Mouse (Mus musculus) lung, postnatal 0 days (tissue): ENCODE results near the gene Pdlim4. TPM values are rescaled to one million over a fixed set of nuclear protein-coding genes. Genes with fewer than 3 reads are reported as not detected.

ENCODE experiments used
- ATAC-seq: fragments of 200-750 bp; cut with Nextera tagmentation; 2 replicates; pipeline ENCODE4 v1.8.0; 2017; ENCODE audit warnings: moderate library complexity
- DNase-seq: peaks from one replicate; pipeline ENCODE4 v3.0.0-alpha.2; 2016; ENCODE audit warnings: low spot score
- H3K27ac ChIP-seq: fragments of 300-500 bp; sonication (generic); 2 replicates; pipeline ENCODE4 v1.5.1; 2014; ENCODE audit warnings: antibody characterized with exemption, mild to moderate bottlenecking, low read length, mixed read lengths
- H3K27me3 ChIP-seq: fragments of 300-500 bp; sonication (generic); replicated peaks from 2 replicates; pipeline ENCODE4 v1.6.1; 2014; ENCODE audit warnings: low read length, mixed read lengths; ENCODE audit not compliant: insufficient read depth
- H3K36me3 ChIP-seq: fragments of 300-500 bp; sonication (generic); 2 replicates; pipeline ENCODE4 v1.6.1; 2014; ENCODE audit warnings: low read length, mixed read lengths; ENCODE audit not compliant: insufficient read depth
- H3K4me1 ChIP-seq: fragments of 300-500 bp; sonication (generic); 2 replicates; pipeline ENCODE4 v1.6.1; 2014; ENCODE audit warnings: antibody characterized with exemption, low read depth, low read length, mixed read lengths; ENCODE audit not compliant: insufficient read depth
- H3K4me2 ChIP-seq: fragments of 300-500 bp; sonication (generic); replicated peaks from 2 replicates; pipeline ENCODE4 v1.6.1; 2014; ENCODE audit warnings: low read depth, mild to moderate bottlenecking, low read length, moderate library complexity, mixed read lengths
- H3K4me3 ChIP-seq: fragments of 300-500 bp; sonication (generic); 2 replicates; pipeline ENCODE4 v1.5.1; 2014; ENCODE audit warnings: low read depth, low read length
- H3K9ac ChIP-seq: fragments of 300-500 bp; sonication (generic); replicated peaks from 2 replicates; pipeline ENCODE4 v1.6.1; 2014; ENCODE audit warnings: low read depth, mild to moderate bottlenecking
- H3K9me3 ChIP-seq: fragments of 300-500 bp; sonication (generic); 2 replicates; pipeline ENCODE4 v1.6.1; 2016; ENCODE audit warnings: low read length, mixed read lengths
- CTCF ChIP-seq: IDR thresholded peaks from 2 replicates; pipeline ENCODE4 v1.5.1; 2016; ENCODE audit warnings: antibody characterized with exemption, mild to moderate bottlenecking
- EP300 ChIP-seq: IDR thresholded peaks from 2 replicates; pipeline ENCODE4 v1.6.1; 2016; ENCODE audit warnings: antibody characterized with exemption, mild to moderate bottlenecking, control low read depth
- WGBS: fragments of 180-500 bp; shearing (Covaris S2); extraction: QIAGEN DNeasy Blood & Tissue Kit; methylation state at CpG from one replicate; pipeline ENCODE4 v1.1.7; 2014; 5-methylcytosine and 5-hydroxymethylcytosine counted together
- polyA plus RNA-seq: library from polyadenylated mRNA; unstranded; fragments of >200 nt; fragmentation: Nextera tagmentation; extraction: Ambion mirVana; gene quantifications from 2 replicates; pipeline ENCODE4 v1.2.1, GENCODE M21; 2015

Gene Pdlim4
- polyA plus RNA-seq, 1 experiment from 2014 or later: 8.6 TPM

DNA sequence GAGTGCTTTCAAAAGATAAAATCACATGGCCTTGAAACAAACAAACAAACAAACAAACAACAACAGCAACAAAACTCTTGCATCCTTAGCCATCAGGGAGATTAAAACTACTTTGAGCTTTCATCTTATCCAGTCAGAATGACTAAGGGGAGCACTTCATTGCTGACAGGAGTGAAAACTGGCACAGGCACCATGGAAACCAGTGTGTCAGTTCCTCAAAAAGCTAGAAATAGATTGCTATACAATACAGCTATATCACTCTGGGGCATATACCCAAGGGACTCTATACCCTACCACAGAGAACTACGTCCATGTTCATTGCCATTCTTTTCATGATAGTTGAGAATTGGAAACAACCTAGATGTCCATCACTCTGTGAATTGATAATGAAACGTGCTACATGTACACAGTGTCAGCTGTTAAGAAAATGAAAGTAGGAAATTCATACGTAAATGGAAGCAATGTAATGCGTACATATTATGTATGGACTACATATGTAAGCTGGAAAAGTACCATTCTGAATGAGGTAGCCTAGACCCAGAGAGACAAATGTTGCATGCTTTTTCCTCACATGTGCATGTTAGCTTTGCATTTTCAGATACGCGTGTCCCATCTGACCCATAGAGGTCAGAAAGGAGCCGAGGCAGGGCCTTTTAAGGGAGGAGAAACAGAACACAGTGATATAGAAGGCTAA lies 19.6 kb upstream of the Pdlim4 start:
- Histone ChIP-seq H3K9ac (no peak overlapping the region), H3K27ac (no peak overlapping the region), H3K27me3 (no peaks in the 10 kb centered on the region), H3K4me2 (no peak overlapping the region), H3K9me3 (no peaks in the 10 kb centered on the region), H3K4me1 (no peaks in the 10 kb centered on the region), H3K4me3 (no peak overlapping the region), H3K36me3 (no peaks in the 10 kb centered on the region)
- TF ChIP-seq CTCF: no peak
- TF ChIP-seq EP300: no peak
- WGBS: 77% methylated on average over 7 of the region's 7 CpGs
- DNase-seq (no peak), ATAC-seq (0 out of 2 replicates have a peak, but pooled peaks have one; percentile 2)

- WGBS: 63% methylated on average over 5 of the region's 5 CpGs
- H3K9me3 ChIP-seq: no peaks in the 10 kb centered on the region
- no peak overlapping the region for H3K4me2 ChIP-seq
- no peaks in the 10 kb centered on the region for H3K4me1 ChIP-seq
- H3K9ac ChIP-seq: no peak overlapping the region
- H3K27me3 ChIP-seq: no peaks in the 10 kb centered on the region
- TF ChIP-seq CTCF (peak; percentile 18; the same call in 1 of the 2 replicates), EP300 (no peak)
- H3K27ac ChIP-seq: no peak overlapping the region
- ATAC-seq (no peak), DNase-seq (no peak)
- H3K36me3 ChIP-seq: no peaks in the 10 kb centered on the region
- H3K4me3 ChIP-seq: no peak overlapping the region
Observed at GRCm38 (mm10) chr11:54085816-54086215, 17.0 kb upstream of the Pdlim4 start.

GRCm38 (mm10) chr11:54084976-54085375 lies 16.2 kb upstream of the Pdlim4 start:
- Histone ChIP-seq H3K27me3 (no peaks in the 10 kb centered on the region), H3K27ac (no peak overlapping the region), H3K9ac (no peak overlapping the region), H3K4me2 (no peak overlapping the region), H3K4me3 (no peak overlapping the region), H3K4me1 (no peaks in the 10 kb centered on the region), H3K9me3 (no peaks in the 10 kb centered on the region), H3K36me3 (no peaks in the 10 kb centered on the region)
- no peak for DNase-seq
- TF ChIP-seq EP300 (no peak), CTCF (no peak)
- WGBS: 95% methylated on average over 1 of the region's 1 CpGs
- ATAC-seq: no peak

- DNase-seq (no peak), ATAC-seq (no peak)
- no peak overlapping the region for H3K9ac ChIP-seq
- no peak for TF ChIP-seq CTCF
- no peak for TF ChIP-seq EP300
- H3K4me1 ChIP-seq: no peaks in the 10 kb centered on the region
- H3K4me2 ChIP-seq: no peak overlapping the region
- H3K9me3 ChIP-seq: no peaks in the 10 kb centered on the region
- H3K4me3 ChIP-seq: no peak overlapping the region
- H3K27ac ChIP-seq: no peak overlapping the region
- no peaks in the 10 kb centered on the region for H3K27me3 ChIP-seq
- H3K36me3 ChIP-seq: no peaks in the 10 kb centered on the region
- 87% methylated on average over 5 of the region's 5 CpGs for WGBS
Observed at GRCm38 (mm10) chr11:54082725-54083124, 13.9 kb upstream of the Pdlim4 start.

- no peak overlapping the region for H3K4me2 ChIP-seq
- TF ChIP-seq CTCF (no peak), EP300 (no peak)
- no peak overlapping the region for H3K27ac ChIP-seq
- ATAC-seq (no peak), DNase-seq (peak; percentile 5)
- H3K9ac ChIP-seq: no peak overlapping the region
- WGBS: 26% methylated on average over 7 of the region's 7 CpGs
- no peak overlapping the region for H3K4me3 ChIP-seq
- H3K36me3 ChIP-seq: no peaks in the 10 kb centered on the region
- H3K4me1 ChIP-seq: no peaks in the 10 kb centered on the region
- H3K27me3 ChIP-seq: no peaks in the 10 kb centered on the region
- no peaks in the 10 kb centered on the region for H3K9me3 ChIP-seq
Observed at GRCm38 (mm10) chr11:54080435-54080834, 11.6 kb upstream of the Pdlim4 start.

GRCm38 (mm10) chr11:54076101-54076500 lies 7.3 kb upstream of the Pdlim4 start:
- ATAC-seq (no peak), DNase-seq (no peak)
- no peaks in the 10 kb centered on the region for H3K9me3 ChIP-seq
- no peak for TF ChIP-seq EP300
- no peak for TF ChIP-seq CTCF
- H3K36me3 ChIP-seq: no peaks in the 10 kb centered on the region
- H3K4me3 ChIP-seq: no peak overlapping the region
- H3K9ac ChIP-seq: no peak overlapping the region
- no peaks in the 10 kb centered on the region for H3K4me1 ChIP-seq
- 96% methylated on average over 1 of the region's 1 CpGs for WGBS
- H3K4me2 ChIP-seq: no peak overlapping the region
- no peaks in the 10 kb centered on the region for H3K27me3 ChIP-seq
- no peak overlapping the region for H3K27ac ChIP-seq
